Mouse (Mus musculus) erythroblast, embryonic 14.5 days (primary cell): ENCODE measurements around the gene Htr2c.

Experiments used
- GATA1 ChIP-seq: IDR thresholded peaks from 2 replicates; pipeline ENCODE4 v1.6.1; 2012; ENCODE audit warnings: low read length, inconsistent platforms, mixed read lengths
- TAL1 ChIP-seq: IDR thresholded peaks from 3 replicates; pipeline ENCODE4 v1.6.1; 2012; ENCODE audit warnings: low read length, inconsistent platforms, mixed read lengths

DNA sequence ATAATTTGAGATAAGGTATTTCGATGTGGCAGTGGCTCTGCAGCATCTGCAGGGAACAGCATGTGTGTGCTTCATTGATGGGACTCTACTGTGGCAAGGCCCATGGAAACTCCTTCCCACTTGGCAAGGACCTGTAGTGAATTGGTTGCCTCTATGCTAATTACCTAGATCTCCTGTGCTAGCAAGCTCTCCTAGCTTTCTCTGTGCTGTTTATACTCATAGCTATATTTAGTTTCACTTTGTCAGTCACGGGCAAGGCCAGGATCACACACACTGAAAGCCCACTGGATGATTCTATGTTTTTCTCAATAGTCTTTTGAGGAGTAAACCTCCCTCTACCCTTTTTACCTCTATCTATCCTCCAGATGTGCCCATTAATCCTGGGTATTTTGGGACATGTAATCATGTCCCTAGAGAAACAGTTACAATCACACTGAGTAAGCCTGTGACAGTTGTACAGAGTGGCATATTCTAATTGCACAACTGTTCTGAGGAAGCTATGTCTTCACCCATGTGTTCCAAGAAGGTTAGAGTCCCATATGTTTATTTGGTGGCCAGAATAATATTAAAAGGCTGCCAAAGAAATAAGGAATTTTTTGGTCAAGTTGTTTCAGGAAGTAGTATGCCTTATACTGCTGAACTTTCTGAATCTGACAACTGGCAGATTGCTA is 16.0 kb upstream of the Htr2c start:
- no peak for TF ChIP-seq TAL1
- no peak for TF ChIP-seq GATA1
